Mouse (Mus musculus) R1 (cell line): Measurements from ENCODE around the gene Lyve1.

Experiments
- DNase-seq: peaks from one replicate; pipeline ENCODE4 v3.0.0-alpha.2; 2018; ENCODE audit warnings: low read depth, low spot score

The Lyve1 gene

DNA sequence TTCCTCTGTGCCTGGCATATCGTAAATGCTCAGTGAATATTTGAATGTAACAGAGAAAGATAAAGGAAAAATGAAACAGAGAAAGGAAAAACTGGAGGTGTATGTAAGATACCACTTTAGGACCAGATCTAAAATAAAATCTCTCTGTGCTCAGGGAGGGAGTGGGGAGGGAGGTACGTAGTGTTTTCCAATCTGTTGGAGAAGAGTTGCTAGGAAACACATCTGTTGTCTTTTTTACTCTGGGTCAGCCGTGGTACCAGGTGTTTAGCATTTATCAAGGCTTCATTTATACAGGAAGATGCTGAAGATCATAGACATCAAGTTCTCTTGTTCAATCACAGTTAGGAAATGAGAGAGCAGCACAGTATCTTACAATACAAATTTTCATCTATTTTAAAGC, 8.5 kb downstream of the Lyve1 start:
- DNase-seq, result no peak

GRCm38 (mm10) chr7:110853611-110854010, 9.4 kb downstream of the Lyve1 start:
- DNase-seq, result no peak

GRCm38 (mm10) chr7:110851541-110852203, 11.4 kb downstream of the Lyve1 start:
- no peak for DNase-seq

GRCm38 (mm10) chr7:110848371-110848770, 14.7 kb downstream of the Lyve1 start:
- no peak for DNase-seq

DNA sequence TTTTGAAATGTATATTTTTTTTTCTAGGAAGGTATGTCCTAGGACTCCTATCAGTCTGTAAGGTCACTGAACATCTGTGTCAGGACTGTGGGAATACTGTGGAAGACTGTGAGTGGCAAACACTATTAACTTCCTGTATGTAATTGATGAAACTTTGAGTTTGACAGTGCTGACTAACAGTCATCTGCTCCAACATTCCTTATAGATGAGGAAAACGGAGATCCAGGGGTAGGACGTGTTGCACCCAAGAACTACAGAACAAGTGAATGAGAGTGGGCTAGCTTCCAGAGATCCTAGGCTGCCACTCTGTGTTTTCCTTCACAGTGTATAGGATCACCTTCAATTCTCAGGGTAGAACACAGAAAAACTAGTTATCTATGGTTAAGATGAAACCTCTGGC, 15.7 kb downstream of the Lyve1 start:
- DNase-seq, result no peak

DNA sequence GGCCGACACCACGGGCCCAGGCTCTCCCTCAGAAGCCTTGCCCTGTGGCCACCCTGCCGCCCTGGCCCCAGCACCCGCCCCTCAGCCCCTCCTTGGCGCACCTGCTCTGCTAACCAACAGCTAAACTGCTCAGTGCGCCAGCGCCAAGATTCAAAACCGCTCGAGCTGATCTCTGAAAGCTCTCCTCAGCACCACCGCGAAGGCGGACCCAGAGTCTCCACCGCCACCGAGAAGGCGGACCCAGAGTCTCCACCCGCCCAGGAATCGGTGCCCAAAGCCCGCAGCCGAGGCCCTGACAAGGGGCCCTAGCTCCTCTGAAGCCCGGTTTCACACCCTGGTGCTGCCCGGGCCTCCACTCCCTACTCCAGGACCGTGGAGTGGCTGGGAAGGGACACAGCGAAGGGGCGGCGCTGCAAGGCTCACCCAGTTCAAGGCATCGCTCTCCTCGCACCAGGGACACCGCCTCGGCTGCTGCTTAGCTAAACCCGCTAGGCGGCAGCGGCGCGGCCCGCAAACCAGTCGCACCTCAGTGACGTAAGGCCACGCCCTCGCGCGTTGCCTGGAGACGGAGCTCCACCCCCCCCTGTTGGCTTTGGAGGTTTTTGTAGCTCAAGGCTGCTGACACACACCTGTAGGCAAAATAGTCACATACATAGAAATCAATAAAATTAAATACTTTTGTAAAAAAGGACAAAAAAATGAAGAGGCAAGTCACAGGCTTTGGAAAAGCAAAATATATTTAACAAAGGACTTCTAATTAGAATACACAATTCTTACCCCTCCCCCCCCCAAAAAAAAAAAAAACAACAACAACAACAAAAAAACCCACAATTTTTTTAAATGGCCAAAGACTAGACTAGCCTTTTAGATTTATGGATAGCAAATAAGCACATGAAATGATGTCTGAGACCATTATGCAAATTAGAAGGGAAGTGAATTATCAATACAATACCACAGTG, 18.8 kb downstream of the Lyve1 start, which contains the start of gene Rnf141:
Gene Rnf141 (minus strand): TSS at position 542 of the 959 bp plus-strand sequence.
- DNase-seq, result peak; percentile 95

GRCm38 (mm10) chr7:110840332-110840731, 22.7 kb downstream of the Lyve1 start:
- no peak for DNase-seq

DNA sequence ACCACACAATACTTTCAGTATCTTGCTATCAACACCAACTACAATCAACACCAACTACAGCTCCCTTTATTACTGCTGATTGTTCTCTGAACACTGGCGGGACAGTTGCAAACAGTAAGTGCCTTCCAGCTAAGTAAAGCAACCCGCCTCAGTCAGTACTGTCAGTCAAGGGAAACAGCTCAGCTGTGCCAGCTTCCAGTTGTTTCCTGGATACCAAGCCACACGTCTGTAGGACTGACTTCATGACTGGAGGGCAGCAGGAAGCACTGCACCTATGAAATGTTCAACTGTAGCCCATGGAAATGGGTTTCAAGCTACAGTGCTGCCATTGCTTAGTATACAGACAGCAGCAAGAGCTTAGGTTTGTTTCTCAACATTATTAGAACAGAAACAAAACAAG, 28.5 kb downstream of the Lyve1 start:
- no peak for DNase-seq

GRCm38 (mm10) chr7:110834018-110834417, 29.0 kb downstream of the Lyve1 start:
- DNase-seq, result no peak

DNA sequence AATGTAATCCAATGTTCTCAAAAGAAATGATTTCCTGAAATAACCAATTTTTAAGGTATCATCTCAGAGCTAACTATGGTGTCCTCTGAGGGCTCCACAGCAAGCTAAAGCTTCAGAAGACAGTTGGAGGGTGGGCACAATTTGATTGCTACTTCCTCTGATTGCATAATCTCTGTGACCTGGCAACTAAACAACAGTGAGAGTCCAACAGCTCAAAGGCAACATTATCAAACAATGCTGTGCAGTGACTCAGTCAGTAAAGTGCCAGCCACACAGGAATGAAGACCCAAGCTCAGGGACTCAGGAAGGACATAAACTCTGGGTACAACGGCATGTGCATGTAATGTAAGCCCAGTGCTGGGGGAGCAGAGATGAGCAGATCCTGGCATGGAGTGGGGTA, 30.0 kb downstream of the Lyve1 start:
- DNase-seq, result no peak

GRCm38 (mm10) chr7:110823995-110824953, 38.8 kb downstream of the Lyve1 start:
- DNase-seq, result no peak

GRCm38 (mm10) chr7:110823593-110823992, 39.4 kb downstream of the Lyve1 start:
- no peak for DNase-seq

DNA sequence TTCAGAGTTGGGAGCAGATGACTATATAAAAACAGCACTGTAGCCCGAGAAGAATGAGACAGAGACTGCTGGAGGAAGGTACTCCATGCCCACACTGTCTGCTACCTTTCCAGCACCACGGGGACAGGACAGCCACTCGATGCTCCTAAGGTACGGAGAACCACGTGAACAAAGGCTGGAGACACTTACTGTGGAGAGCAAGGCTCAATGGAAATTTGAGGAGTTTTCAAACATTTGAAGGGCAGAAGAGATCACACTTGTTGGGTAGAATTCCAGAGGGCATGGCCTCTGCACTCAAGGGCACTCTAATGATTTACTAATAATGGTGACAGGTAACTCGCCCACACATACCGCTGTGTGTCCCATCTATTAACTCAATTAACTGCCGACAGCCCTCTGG, 40.0 kb downstream of the Lyve1 start:
- no peak for DNase-seq

DNA sequence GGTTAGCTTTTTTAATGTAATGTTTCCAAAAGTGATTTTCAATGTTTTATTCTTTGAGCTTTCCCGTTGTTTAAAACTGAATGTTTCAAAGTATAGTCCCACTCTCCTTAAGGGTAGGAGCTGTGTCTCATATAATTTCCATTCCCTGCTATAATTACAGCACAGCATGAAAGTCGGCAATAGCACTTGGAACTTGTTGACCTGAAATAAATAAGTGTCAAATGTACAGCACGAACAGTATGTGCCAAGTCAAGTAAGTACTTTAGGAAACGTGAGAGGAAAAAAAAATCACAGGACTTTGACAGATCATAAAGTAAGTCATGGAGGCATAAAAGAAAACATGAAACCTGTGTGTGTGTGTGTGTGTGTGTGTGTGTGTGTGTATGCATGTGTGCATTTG, 41.0 kb downstream of the Lyve1 start:
- no peak for DNase-seq

- DNase-seq, result no peak
Measured at GRCm38 (mm10) chr7:110821653-110822052, 41.4 kb downstream of the Lyve1 start.

- DNase-seq, result no peak
Measured at GRCm38 (mm10) chr7:110821068-110821467, 42.0 kb downstream of the Lyve1 start.

DNA sequence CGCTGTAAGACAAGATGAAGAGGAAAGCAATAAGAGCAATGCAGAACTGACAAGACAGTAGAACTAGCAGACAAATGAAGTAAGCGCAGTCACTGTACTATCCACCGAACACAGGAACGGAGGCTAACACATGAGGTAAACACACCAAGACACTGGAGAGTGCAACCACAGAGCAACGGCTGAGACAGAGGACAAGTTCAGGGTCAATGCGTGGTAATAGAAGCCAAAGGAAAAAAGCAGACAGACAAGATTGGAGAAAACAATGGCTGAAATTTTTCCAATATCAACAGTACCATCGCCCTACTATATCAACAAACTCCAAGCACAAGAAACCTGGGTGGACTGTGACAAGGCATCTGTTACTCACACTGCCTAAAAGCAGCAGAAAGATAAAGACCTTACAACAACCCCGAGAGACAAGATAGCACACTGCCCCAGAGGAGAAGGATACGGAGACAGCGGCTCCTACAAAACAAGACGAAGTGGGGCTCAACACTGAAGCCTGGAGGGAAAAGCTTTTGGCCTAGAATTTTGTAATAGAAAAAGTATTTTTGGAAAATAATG, 44.2 kb downstream of the Lyve1 start:
- DNase-seq, result no peak

GRCm38 (mm10) chr7:110818206-110818605, 44.8 kb downstream of the Lyve1 start:
- DNase-seq, result no peak

- DNase-seq, result peak; percentile 64
Measured at GRCm38 (mm10) chr7:110816037-110816436, 47.0 kb downstream of the Lyve1 start.

GRCm38 (mm10) chr7:110813983-110814382, 49.1 kb downstream of the Lyve1 start:
- DNase-seq, result no peak

- no peak for DNase-seq
Measured at GRCm38 (mm10) chr7:110811529-110811928, 51.5 kb downstream of the Lyve1 start.
